Mouse (Mus musculus): Measurements from ENCODE around the gene Ppp2r5e. TPM values are rescaled to one million over a fixed set of nuclear protein-coding genes. Genes with fewer than 3 reads are reported as not detected.
"Not testable (repeated sequence)": the region's sequence is repeated elsewhere in the genome, so short reads cannot be mapped to it uniquely, and the experiment has no call there.

The Ppp2r5e gene
- polyA plus RNA-seq, 3 experiments from 2014 or later, result 6.3 to 8.3 (median 7.3) TPM

DNA sequence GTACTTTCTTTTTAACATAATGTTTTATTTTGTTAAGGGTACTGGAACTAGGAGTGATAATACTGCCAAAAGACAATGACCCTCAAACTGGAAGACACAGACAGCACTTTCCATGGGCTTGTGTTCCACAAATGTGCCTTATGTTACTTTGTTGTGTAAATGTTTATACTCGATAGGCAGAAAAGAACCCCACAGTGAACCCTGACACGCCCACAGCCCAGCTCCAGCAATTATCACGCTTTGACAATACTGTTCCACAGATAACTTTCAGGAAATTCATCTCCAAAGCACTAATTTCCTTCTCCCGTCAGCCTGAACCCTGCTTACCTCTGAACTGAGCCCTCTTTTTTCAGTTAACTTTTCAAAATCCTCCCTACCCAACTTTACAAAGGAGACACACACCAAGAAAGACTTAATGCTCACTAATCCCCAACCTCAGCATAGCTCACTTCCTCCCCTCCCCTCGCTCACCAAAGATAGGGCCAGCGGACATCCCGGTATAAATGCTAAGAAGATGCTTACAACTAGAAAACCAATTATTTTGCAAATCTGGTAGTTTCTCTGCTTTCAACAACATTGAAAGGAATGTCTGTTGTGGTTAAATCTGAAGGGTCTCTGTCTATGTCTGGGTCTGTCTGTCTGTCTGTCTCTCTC lies 58.9 kb downstream of the Ppp2r5e start:
- no peak for ATAC-seq

DNA sequence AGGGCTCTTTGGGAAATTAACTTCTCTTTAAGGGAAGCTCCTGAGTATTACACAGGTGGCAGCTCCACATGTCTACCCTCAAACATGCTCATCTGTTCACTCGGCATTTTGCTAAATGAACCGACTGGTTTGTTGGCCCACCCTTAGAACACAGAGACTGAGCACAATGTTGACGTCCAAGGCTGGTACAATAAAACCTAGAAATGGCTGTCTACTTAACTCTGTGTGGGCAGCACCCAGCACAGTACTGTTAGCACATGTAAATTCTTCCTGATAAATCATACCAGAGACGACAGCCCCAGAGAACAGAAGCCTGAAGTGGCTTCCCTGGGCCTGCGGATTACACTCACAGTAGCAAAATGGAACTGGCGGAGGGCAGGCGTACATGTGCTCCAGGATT lies 59.5 kb downstream of the Ppp2r5e start:
- no peak for ATAC-seq

DNA sequence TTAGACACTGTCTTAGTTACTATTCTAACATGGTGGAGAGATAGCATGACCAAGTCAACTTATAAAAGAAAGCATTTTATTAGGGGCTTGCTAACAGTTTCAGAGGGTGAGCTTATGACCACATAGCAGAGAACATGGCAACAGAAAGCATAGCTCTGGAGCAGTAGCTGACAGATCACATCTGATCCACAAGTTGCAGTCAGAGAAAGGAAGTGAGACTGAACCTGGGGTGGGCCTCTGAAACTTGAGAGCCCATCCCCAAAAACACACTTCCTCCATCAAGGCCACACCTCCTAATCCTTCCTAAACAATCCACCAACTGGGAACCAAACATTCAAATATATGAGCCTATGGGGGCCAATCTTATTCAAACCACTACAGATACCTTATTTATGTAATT lies 62.9 kb downstream of the Ppp2r5e start:
- no peak for ATAC-seq

DNA sequence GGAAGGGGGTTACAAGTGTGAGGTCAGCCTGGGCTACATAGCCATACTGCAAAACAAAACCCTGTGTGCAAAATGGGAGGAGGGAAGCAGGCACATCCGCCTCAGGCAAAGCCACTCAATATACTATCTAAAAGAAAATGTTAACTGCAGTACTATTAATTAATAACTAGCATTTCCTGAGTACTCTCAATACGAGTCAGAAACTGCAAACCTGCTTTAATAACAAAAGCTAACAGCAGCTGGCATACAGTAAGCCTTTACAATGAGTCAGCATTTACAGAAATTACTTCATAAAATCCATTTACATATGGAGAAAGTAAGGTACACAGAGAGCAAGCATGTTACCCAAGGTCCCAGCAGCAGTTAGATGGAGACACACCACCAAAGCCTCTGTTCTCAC lies 64.2 kb downstream of the Ppp2r5e start:
- peak; percentile 28 for ATAC-seq

DNA sequence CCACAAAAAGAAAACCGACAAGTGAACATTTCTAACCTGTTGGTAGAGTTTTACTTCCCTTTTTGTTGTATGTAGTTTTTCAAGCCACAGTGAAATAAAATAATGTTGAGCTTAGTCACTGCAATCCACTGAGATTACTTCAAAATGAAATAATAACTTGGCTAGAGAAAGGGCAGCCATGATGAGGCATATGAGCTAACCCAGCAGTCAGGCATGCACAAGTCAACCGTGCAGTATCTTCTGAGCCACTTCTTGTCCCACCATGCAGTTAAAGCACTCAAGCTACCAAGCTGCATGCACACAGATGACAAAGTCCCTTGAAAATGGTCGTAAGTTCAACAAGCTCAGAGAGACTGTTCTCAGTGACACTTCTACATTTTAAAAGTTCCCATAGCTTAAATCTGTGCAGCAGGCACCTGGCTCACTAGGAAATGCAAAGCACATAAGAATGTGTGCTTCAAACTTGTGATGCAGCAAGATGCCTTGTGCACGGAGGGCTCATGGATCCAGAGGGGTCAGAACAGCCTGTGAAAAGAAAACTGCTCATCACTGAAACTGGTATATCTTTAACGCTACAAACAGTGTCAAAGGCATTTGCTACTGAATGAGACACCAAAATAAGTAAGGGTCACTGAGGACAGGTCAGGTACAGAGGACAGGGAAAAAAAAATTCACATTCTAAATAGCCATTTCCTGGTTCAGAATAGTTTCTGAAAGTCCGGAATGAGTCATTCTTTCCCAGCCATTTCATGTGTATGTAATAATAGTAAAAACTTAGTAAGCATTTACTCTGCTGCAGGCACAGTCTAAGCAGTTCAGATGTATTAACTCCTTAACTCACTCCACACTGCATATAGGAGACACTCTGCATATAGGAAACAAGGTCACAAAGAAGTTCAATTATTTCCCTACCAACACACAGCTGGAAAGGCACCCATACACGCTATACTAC lies 66.9 kb downstream of the Ppp2r5e start:
- no peak for ATAC-seq

DNA sequence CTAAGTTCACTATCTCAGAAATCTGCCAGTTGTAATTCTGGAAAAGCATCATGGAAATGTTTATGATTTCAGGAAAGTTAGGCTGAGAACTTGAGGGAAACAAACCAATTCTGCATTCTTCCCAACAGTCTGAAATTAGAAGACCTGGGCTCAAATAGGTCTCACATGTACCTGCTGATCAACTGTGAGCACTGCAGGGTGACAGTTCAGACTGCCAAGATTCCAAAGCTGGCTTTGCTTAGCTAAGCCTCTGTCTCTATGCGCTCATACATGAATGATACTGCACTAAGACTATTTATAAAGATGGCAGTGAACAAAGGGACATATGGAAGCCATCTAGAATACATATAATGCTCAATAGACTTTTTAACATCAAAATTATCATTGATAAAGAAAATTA lies 67.7 kb downstream of the Ppp2r5e start:
- ATAC-seq, result no peak

DNA sequence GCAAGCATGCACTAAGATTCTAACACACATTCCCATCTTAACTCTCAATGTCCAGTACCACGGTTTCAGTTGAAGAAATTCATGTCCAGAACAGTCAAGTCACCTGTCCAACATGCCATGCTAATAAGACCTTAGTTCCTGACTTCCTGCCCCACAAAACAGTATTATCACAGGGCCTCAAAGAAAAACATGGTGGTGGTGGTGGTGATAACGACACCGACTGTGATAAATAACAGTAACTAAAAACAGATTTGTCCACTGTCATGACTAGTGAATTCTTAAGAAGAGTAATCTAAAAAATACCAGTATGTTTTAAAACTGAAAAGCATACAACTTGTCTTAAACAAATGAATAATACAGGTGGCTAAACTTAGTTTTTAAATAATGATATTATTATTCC lies 71.8 kb downstream of the Ppp2r5e start:
- no peak for ATAC-seq

DNA sequence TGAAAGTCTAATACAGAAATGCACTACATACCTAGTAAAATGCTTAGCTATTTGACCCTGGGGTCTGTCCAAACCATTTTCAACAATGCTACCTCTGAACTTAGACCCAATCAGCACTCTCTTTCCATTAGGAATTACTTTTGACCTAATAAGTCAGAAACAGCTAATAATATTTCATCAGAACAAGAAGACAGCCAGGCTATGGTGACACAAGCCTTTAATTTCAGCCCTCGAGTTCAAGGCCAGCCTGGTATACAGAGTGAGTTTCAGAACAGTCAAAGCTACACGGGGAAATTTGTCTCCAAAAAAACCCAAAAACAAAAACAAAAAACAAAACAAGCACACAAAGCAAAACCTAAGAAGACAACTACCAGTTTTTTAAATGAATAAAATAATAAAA lies 73.1 kb downstream of the Ppp2r5e start:
- ATAC-seq, result no peak

DNA sequence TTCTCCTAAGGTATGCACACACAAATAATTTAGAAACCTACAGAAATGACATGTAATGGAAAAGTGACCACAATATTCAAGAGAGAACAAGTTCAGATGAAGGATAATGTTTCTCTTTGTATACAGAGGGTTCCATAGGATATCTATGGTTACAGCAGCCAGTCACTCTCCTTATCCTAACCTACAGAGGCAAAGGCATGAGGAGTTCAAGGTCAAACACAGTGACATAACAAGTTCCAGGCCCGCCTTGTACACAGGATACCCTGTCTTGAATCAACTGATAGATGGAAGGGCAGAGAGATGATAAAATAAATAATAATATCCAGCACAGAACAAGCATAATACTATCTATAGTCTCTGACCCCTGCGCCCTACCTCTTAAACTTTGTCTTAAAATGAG lies 73.7 kb downstream of the Ppp2r5e start:
- no peak for ATAC-seq

DNA sequence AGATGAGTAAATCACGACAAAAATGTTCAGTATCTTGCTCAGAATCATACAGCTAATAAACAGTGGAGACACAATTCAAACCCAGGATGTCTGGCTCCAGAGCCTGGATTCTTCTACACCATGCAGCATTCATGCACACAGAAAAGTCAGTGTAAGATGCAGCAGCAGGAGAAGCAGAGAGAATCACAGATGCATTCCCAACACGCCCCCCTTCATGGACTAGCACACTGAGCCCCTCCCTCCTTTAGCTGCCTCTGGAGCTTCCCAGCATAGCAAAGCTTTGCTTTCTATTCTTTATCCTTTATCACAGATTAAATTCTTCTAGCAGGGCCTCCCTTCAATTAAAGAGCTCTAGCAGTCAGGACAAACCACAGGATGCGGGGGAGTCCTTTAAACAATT lies 75.7 kb downstream of the Ppp2r5e start:
- ATAC-seq, result no peak

DNA sequence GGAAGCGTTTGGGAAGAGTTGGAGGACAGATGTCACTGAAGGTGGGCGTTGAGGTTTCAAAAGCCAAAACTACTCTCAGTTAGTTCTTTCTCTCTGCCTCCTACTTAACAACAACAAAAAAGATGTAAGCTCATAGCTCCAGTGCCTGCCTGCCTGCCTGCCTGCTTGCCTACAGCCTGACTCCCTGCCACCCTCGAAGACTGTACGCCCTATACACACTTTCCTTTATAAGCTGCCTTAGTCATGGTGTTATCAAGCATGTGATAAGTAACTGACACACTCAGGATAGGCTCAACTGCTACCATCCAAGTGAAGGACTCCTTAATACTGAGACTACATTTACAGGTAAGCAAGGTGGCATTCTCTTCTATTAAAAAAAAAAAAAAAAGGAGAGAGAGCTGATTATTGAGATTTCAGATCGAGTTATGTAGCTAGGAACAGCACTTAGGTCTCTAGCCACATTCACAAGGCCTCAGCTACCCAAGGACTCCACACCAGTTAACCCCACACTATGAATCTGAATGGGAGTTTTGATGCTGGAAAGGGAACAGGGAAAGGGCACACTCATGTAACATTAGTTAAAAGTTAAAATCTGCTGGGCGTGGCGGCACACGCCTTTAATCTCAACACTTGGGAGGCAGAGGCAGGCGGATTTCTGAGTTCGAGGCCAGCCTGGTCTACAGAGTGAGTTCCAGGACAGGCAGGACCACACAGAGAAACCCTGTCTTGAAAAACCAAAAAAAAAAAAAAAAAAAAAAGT lies 76.7 kb downstream of the Ppp2r5e start:
- ATAC-seq, result no peak

DNA sequence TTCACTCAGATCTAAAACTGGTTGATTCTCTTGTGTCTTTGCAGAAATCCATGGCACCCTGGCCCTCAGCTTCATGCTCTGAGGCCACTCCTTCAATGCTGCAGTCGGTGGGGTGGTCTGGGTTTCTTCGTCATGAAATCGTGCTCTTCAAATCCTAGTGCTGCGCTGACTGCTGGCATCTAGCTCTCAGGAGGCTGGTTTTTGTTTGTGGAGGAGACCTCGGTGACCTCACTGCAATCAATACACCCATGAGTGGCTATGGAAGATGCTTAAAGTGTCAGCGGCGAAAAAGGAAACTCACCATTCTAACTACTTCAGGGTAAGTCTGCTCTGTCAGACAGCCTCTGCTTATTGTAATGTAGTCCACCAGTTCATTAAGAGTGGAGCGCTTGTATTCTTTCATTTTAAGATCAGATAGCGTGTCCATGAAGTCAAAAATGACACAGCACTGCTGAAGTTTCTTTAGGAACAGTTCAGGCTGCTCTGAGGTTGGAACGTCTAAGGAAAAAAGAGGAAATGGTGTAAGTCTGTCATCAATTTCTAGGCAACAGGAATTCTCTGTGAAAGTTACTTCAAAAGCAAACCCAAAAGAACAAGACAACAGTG lies 80.6 kb downstream of the Ppp2r5e start:
- ATAC-seq, result no peak

DNA sequence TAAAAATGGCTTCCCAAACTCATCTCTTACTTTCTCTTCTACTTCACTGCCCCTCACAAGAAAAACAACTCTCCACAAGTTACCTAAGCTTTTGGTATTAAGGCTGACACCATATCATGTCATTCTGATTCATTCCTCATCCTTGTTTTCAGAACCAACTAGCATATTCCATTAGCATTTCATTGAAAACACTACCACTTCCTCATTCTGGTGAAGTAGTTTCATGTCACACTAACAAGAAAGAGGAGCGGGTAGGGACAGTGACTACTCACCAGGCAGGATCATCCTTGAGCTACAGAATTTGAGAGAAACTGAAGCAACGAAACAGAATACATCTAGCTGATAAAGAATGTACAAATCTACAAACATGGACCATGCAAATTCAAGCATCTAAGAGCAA lies 84.5 kb downstream of the Ppp2r5e start:
- no peak for ATAC-seq

DNA sequence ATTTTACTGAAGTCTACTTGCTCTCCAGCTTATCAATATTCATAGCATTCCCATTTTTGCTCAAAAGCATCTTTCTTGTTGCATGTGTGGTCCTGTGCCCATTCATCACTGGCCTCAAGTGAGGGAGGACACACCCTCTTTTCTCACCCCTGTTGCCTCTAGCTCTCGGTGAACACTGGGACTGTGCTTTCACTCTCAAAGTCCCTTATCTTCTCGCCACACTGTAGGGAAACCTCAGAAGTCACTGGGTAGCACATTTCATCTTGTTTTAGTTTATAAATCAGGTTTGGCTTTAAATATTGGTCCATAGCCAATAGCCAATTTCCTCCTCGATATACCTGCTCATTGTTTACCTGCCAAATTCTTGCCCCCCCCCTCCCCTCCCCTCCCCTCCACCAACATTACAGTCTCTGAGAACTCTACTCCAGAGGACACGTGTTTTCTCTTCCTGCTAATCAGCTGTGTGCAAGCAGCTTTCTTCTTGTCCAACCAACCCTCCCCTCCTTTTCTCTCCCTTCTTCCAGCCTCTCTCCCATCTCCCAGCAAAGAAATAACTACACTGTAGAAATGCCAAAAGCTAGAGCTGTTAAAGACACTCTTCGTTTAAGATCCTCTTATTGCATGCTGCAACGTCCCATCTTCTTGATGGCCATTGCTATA lies 90.9 kb downstream of the Ppp2r5e start:
- ATAC-seq, result no peak

DNA sequence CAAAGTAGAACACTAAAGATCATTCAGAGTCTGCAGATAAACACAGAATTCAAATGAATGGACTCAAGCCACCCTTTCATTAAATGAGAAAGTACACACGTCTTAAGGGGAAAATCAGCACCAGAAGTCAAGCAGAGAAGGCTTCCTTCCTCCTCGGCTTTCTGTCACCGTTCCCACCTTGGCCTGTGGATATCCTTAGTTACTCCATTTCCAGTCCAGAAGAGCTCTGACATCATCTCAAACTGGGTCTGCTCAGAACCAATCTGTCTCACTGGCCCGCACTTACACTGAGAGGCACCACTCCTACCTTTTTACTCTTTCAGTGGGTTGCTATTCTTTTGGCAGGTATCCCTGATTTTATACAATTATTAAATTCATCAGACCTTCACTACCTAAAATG lies 93.4 kb downstream of the Ppp2r5e start:
- no peak for ATAC-seq

DNA sequence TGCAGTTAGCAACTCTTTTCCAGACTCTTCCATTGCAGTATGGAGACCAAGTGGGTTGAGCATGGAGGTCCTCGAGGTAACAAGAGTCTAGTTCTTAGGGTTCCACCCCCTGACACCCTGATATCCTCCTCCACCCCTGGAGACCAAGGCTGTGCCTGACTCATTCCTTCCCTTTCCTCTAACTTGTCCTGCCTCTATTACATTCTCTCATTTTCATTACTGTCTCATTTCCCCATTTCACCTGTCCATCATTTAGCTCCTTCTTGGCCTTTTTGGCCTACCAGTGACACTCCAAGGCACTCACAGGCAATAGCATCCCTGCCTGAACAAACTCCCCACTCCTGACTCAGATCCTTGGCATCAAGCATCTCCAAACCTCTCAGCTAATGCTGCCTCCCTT lies 98.3 kb downstream of the Ppp2r5e start:
- ATAC-seq, result no peak

DNA sequence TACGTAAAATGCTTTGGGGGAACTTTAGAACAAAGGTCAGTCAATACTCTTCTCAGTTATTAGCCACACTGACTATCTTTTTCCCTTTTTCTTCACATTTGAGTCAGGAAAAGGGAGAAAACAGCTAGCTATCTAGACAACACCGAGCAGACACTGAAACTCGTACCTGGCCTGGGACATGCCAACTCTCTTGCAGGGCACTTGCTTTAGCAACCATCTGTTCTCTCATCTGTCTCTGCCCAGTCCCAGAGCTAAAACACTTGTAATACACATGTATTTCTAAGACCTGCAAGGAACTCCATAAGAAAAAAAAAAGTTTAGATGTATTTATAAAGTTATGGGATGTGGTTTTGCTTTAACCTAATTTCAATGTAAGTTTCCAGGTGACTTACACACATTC lies 100.4 kb downstream of the Ppp2r5e start:
- no peak for ATAC-seq

DNA sequence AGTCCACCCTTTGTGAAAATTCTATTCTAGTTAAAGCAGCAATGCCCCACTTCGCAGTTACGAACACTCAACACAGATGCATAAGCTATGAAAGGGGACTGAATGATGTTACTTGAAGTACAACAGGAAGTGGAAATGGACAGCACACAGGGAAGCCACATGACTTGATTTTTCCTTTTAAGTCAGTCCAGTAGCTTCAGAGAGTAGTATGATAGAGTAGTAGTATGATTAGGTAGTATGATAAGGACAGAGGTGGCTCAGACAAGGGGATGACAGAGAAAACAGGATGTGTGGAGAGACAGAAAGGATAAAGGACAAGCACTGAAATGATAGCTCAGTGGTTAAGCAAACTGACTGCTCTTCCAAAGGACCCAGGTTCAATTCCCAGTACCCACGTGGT lies 101.4 kb downstream of the Ppp2r5e start:
- peak; percentile 71 for ATAC-seq

DNA sequence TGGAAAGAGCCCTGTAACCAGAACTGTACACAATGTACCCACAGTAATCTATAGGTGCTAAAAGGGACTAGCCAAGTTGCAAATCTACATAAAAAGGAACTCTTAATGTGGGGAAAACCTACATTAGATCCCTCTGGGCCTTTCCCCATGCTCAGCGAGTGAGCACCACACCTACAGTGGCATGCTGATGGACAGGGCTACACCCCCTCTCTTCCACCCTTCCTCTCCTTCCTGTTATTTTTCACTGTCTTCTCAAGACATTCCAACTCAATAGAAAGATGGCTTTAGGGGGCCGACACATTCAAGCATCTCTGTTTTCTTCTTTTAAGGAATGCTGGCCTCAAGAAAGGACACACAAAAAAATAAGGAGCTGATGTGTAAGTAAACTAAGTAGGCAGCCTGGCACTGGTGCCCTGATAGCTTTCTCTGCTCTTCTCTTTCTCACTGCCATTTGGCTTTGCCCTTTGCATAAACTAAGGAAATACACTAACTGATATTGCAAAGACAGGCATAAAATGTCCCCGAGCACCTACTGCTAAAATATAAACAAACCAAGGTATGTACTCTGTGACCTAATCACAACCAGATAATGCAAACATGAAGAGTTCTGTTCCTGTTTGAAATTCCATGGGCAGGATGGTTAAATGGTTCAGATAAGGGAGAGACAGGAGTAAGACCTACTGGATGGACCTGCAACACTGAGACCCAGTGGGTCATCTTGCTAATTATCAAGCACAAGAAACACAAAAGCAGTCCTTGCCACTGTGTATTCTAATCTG lies 103.3 kb downstream of the Ppp2r5e start:
- no peak for ATAC-seq

DNA sequence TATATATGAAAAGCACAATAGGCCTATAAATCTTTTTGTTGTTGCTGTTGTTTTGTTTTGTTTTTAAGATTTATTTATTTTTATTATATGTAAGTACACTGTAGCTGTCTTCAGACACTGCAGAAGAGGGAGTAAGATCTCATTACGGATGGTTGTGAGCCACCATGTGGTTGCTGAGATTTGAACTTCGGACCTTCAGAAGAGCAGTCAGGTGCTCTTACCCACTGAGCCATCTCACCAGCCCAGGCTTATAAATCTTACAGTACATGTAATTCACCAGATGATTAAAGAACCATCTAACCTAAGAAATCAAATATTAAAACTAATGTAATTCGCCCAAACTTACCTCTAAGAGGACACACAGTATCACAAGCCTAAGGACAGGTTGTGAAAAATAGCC lies 103.9 kb downstream of the Ppp2r5e start:
- not testable (repeated sequence) for ATAC-seq

DNA sequence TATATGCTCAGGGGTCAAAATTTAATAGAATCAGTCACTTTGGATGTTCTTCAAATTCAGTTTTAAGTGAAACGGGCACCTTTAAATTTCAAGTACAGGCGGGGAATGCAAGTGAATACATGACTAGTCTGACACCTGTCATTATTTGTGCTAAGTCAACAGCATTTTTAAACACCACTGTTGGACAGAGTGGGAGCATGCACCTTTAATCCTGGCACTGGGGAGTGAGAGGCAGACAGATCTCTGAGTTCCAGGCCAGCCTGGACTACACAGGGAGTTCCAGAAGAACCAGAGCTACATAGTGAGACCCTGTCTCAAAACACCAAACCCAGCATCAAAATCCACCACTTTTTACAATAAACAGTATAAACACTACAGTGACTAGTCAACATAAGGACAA lies 108.5 kb downstream of the Ppp2r5e start:
- no peak for ATAC-seq
